Mouse (Mus musculus): ENCODE results near the gene Rara.

DNA sequence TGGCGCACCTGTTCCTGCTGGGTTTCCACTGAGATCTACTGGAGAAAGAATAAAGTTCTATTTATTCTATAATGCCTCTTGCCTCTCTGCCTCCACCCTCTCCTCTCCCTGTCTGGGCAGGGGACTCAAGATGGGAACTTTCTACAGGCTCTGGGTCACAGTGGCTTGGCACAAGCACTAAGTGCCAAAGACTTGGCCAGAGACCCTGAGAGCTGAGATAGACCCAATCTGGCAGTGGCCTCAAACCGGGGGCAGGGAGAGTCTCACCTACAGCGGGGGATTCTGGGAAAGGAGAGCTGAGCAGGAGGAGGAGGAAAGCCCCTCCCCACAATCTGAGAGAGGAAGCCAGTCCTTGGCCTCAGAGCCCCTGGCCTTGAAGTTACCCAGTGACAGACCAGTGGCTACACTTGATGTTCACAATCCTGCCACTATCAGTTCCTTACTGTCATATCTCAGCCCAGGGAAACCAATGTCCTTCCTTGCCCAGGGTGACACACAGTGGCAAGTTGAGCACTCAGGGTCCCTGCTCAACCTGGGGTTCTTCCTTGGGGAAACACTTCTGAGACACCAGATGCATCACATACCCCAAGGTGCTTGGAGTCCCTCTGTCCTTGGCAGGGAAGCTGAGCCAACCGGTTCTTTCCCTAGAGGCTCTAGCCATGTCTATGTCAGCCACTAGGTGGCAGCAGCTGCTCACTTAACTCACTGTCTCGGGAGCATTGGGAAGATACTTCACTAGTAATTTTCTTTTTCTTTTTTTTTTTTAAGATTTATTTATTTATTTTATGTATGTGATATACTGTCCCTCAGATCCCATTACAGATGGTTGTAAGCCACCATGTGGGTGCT, 47.5 kb downstream of the Rara start:
- TF ChIP-seq POLR2A (IDR thresholded peaks at IDR 0.05; ENCODE audit: borderline replicate concordance, extremely low read depth, low read depth, low read length) = no peak
- TF ChIP-seq CTCF (IDR thresholded peaks at IDR 0.05; ENCODE audit: insufficient read depth, low read length) = peak; percentile 91
